Mouse (Mus musculus): ENCODE data around the gene Gkn2.

- TF ChIP-seq POLR2A (IDR thresholded peaks at IDR 0.05; ENCODE audit: borderline replicate concordance, extremely low read depth, low read depth, low read length) (no peak), CTCF (IDR thresholded peaks at IDR 0.05; ENCODE audit: insufficient read depth, low read length) (no peak)
Measured at GRCm38 (mm10) chr6:87427616-87428015, 54.5 kb downstream of the Gkn2 start.
